Mouse (Mus musculus) spleen, adult 2 months (tissue): ENCODE results near the gene 5730480H06Rik.

ENCODE experiments used
- CTCF ChIP-seq: fragments of 200-500 bp; IDR thresholded peaks from 2 replicates; pipeline ENCODE4 v1.5.1; 2011; ENCODE audit warnings: mild to moderate bottlenecking, inconsistent platforms; ENCODE audit not compliant: insufficient read depth, insufficient read length, insufficient replicate concordance; ENCODE audit errors: extremely low read depth
- POLR2A ChIP-seq: fragments of 200-500 bp; IDR thresholded peaks from 2 replicates; pipeline ENCODE4 v1.6.1; 2011; ENCODE audit warnings: low read depth, low read length, inconsistent platforms

DNA sequence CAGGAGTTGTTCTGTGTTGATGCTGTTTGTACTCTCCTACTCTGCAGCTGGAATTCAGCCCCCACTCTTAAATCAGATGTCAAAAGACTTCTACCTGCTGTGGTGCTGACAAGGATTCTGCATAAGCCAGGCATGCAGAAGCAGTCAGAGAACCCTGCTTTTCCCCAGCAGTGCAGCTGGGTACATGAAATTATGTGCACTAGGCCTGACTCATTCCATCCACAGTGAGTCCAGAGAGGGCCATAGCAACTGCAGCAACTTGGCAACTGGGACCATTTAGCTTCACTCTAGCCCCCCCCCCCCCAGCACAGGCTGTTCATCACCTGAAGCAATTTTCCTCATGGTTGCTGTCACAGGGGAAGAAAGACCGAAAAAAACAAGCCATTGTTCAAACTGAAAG, 121.1 kb downstream of the 5730480H06Rik start:
- TF ChIP-seq POLR2A (no peak), CTCF (no peak)
